Mouse (Mus musculus): ENCODE results near the gene Dock8.
"Not testable (repeated sequence)": the region's sequence is repeated elsewhere in the genome, so short reads cannot be mapped to it uniquely, and the experiment has no call there.

DNA sequence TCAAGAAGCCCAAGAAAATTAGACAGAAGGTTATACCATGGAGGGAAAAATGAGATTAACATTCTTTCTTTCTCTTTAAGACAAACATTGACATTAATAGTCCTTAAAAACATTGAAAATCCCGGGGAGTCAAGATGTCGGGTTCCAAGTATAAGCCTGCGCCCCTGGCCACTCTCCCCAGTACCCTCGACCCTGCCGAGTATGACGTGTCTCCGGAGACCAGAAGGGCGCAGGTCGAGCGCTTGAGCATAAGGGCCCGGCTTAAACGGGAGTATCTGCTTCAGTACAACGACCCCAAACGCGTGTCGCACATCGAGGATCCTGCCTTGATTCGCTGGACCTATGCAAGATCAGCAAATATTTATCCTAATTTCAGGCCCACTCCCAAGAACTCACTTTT is 33.7 kb downstream of the Dock8 start:
- not testable (repeated sequence) for TF ChIP-seq POLR2A (IDR thresholded peaks at IDR 0.05; ENCODE audit: extremely low read depth, insufficient read depth, low read length); CTCF (IDR thresholded peaks at IDR 0.05; ENCODE audit: low read depth, low read length)

Measured in liver, adult 2 months (tissue).